ENCODE assay signal across 13 mouse cellular contexts in the genomic region with DNA sequence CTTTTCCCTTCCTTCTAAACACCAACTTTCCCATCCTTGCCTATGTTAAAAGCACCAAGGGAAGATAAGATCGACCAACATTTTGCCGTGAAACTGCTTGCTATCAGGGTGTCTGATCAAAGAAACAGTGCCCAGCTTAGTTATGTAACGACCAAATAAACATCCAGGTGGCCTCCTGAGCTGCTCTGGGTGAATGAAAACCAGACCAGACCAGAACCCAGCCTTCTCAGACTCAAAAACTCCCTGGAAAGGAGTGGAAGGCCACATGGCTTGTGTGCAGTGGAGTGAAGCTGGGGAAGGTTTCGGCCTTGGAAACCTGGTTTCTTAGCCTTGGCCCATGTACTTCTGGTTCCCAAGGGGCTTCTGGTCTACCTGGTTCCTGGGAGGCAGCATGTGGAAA.
"Had no signal": no experiment of that assay in that cellular context is flagged by ENCODE, and none has a peak within 500 bp of the region (broad histone marks: within the 10 kb centered on the region; RNA-seq: fewer than 3 reads in every experiment).

No protein-coding gene starts in this region.

- H3K4me2 ChIP-seq: hindbrain, embryonic 15.5 days; limb, embryonic 12.5 days; midbrain, embryonic 13.5 days; neural tube, embryonic 12.5 days had no signal

- H3K36me3 ChIP-seq: hindbrain, embryonic 15.5 days; limb, embryonic 12.5 days; midbrain, embryonic 13.5 days; neural tube, embryonic 12.5 days had no signal

- H3K9me3 ChIP-seq: hindbrain, embryonic 15.5 days; limb, embryonic 12.5 days; midbrain, embryonic 13.5 days; neural tube, embryonic 12.5 days had no signal

- DNase-seq: liver; lung, adult 18-20 months; lung, postnatal 36 days; retina, postnatal 1 day; thymus, postnatal 36 days had no signal

- H3K9ac ChIP-seq: hindbrain, embryonic 15.5 days; limb, embryonic 12.5 days; liver, embryonic 14.5 days; midbrain, embryonic 13.5 days; neural tube, embryonic 12.5 days had no signal

- ATAC-seq: intestine, embryonic 16.5 days; lung, postnatal 0 days; midbrain, embryonic 13.5 days had no signal

- H3K27me3 ChIP-seq: hindbrain, embryonic 15.5 days; limb, embryonic 12.5 days; midbrain, embryonic 13.5 days; neural tube, embryonic 12.5 days had no signal

- H3K4me3 ChIP-seq: hindbrain, embryonic 15.5 days; limb, embryonic 12.5 days; midbrain, embryonic 13.5 days; myocyte; neural tube, embryonic 12.5 days had no signal

- H3K27ac ChIP-seq: hindbrain, embryonic 15.5 days; limb, embryonic 12.5 days; liver, embryonic 14.5 days; midbrain, embryonic 13.5 days; neural tube, embryonic 12.5 days had no signal
